Mouse (Mus musculus) megakaryocyte, adult 5-6 weeks (primary cell): ENCODE data around the gene Hmcn1. TPM values are rescaled to one million over a fixed set of nuclear protein-coding genes. Genes with fewer than 3 reads are reported as not detected.
A peak's percentile ranks its signal among the peaks of the same experiment; 100 is the strongest.

Experiments
- ATAC-seq: 2 replicates; pipeline ENCODE4 v1.8.0; 2016; ENCODE audit warnings: mild to moderate bottlenecking, inconsistent platforms; ENCODE audit not compliant: poor library complexity, severe bottlenecking
- total RNA-seq, 2 experiments: library from RNA; stranded (forward) in 1 of 2; stranded (reverse) in 1 of 2; fragments of 153-499, 151-499 nt in 1 of 2; fragments of 221-1000, 200-1000 nt in 1 of 2; gene quantifications; 2 replicates each; pipeline versions ENCODE4 v1.2.3 to v1.2.4; 2015 to 2017

Gene Hmcn1
- total RNA-seq, 2 experiments from 2014 or later, result not detected

DNA sequence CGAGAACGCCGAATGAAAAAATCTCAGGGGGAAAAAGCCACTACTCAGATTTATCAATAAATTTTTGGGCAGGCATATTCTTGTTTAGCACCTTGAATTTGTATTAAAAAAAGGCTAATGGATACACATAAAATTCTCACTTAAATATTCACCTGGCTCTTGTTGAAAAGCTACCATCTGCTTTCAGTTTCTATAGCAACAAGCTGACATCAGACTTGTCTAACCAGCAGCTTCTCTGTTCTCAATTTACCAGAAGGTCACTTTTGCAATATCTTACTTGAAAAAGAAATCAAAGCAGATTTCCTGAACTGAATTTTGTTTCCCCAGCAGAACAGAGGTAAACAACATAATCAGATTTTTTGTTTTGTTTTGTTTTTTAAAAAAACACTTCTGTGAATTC is 311.8 kb downstream of the Hmcn1 start:
- no peak for ATAC-seq

DNA sequence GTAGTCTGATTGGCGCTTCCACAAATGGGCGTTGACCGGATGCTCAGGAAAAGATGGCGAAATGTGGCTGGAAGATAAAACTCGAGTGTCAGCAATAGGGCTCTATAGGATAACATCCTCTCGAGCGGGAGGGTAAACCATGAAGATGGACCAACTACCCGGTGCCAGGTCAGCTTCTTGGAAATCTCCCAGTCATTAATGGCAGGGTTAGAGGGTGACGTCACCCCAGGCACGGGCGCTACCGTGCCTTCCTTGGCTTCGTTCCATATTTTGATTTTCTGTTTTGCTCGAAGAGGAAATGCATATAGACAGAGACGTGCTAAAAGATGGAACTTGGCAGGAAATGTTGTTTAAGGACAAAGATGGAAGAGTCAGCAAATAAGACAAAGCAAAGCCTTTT is 312.2 kb downstream of the Hmcn1 start:
- ATAC-seq, result no peak

DNA sequence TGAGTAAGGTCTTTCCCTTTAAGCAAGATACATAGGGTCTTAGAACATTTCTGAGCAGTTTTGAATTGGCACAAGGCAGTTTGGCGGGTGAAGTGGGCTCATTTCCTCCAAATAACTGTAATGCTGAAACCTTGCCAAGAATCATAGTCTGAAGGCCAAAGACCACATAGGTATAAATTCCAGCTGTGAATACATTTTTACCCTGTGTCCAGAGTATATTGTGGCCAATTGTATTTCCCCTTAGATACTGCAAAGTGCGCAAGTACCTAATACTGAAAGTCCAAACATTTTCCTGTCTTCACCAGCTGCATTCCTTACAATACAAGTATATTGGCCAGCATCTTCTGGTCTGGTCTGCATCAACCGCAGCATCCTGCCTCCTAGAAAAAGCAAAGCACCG is 312.9 kb downstream of the Hmcn1 start:
- no peak for ATAC-seq

DNA sequence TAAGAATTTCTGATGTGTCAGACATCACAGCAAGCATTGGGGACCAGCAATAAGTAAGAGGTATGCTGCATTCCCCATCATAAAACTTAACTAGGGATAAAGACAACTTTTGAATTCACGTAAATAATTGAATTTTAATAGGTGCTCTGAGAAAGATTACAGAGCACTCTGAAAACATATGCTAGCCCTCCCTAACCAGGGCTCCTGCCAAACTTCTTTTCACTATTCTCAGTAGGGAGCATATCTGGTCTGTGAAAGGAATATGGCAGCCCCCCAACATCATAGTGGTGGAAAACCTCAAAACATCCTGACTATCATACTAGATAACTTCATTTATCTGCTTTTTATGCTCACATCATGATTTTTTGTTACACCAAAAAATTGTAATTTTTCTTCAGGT is 347.9 kb downstream of the Hmcn1 start:
- ATAC-seq, result no peak

DNA sequence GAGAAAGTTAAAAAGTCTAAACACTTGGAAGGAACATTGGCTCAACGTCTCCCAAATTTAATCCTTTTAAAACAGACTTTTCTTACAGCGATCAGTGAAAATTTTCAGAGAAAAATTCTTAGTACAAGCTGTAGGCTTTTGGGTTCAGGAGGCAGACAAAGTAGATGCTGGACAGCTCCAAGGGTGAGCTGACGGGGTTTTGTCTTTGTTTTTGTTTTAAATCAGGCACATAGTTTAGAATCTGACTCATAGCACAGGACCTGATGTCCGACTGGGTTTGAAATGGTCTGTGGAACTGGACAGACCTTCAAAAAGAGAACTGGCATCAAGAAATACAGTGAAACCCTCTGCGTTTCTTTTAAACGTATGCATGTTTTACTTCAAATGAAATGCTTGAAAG is 353.7 kb downstream of the Hmcn1 start:
- no peak for ATAC-seq

DNA sequence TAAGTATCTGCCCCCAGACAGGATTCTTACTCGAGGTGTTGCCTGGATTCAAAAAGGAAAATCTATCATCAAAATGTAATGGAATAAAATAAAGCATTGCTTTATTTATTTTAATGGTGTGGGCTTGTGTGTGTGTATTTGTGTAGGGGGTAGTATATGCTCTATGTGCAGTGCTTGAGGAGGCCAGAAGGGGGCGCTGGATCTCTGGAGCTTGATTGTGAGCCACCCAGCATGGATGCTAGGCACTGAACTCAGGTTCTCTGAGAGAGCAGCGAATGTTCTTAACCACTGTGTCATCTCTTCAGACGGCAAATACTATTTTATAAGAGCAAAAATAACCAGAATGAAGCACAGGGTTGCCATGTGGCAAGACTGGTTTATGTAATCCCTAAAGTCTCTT is 360.7 kb downstream of the Hmcn1 start:
- ATAC-seq, result no peak

DNA sequence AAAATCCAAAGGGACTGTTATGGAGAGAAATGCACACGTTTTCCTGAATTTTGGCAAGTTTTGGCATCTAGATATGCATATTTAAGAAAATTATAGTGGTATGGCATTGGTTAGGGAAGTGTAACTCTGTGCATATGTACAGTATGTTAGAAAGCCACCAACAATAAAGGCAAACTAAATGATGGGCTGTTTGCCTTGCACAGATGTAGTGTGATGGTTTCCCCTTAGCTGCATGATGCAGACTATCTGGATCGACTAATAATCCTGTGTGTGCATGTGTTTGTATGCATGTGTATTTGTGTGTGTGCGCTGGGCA is 361.4 kb downstream of the Hmcn1 start:
- no peak for ATAC-seq

DNA sequence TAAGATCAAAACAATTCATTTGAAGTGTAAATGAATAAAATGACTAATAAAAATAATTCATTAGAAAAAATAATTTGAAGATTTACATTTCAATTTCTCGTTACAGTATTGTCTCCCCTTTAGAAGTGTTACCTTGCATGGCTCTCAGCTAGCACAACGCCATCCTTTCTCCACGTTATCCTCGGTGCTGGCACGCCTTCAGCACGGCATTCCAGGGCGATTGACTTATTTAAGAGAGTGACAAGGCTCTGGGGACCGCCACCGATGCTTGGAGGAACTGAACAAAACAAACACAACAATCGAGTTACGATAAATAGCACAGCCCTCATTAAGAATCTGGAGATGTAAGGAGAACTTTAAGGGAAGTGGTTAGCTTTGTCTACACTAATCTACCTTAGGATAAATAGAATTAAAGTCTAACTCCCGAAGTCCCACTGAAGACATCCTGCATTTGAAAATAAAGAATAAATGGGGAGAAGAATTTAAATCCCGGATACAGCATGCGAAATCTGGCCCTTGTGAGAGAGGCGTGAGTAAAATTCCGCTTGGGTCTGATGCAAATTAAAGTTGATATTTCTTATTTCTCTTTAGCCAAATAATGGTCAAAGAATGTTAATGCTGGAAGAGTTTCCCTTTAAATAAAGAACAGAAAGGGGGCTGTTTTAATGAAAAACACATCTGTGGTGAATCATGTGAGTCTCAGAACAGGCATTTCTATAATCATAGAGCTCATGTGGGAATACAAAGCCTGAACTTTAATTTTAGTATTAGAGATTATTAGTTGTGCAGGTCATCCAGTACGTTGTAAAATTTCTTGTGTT is 362.0 kb downstream of the Hmcn1 start:
- no peak for ATAC-seq

DNA sequence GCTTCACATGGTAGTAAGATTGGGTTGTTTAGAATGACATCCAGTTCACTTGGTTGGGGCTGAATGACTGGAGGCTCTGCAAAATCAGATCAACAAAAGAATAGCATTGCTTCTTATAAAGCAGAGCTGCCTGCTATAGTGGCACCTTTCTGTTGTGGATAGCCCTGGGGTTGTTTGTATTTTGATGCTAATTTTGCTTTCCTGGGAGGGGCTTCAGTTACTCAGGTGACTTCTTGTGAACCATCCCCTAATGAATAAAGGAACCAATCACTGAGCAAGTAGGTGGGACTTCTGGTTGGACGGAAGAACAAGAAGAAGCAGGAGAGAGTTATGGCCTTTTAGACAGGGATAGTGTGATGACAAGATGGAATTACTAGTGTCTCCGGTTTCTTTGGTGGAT is 370.0 kb downstream of the Hmcn1 start:
- ATAC-seq, result no peak

DNA sequence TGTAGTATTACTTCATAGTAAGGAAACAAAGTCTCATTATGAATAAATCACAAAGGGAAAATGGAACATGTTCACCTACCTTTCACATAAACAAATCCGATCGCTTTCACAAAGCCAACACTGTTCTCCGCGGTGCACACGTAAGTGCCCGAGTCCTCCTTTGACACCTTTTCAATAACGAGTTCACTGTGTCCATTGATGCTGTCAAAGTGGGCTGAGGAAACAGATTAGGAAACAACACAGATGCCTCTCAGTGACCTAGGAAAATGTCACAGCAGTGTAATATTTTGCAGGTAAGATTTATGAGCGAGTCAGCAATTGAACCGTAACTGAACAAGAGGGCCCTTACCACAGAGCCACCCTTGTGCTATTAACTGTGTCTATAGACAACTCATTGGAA is 382.7 kb downstream of the Hmcn1 start:
- ATAC-seq, result no peak

DNA sequence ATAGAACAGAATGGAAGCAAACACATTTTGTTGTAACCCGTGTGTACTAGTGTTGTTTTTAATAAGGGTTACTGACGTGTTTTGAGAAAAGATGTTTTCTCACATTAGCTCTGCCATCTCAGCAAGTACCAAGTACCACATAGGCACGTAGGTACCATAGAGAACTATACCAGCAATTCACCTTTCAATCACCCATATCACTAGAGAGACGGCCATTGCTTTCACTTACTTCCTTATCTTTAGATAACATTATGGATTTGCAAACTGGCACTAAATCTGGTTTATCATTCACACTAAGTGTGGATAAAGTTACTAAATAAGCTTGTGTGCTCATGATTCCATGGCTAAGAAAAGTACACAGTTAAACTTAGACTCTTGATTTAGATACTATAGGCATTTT is 387.1 kb downstream of the Hmcn1 start:
- ATAC-seq, result no peak

DNA sequence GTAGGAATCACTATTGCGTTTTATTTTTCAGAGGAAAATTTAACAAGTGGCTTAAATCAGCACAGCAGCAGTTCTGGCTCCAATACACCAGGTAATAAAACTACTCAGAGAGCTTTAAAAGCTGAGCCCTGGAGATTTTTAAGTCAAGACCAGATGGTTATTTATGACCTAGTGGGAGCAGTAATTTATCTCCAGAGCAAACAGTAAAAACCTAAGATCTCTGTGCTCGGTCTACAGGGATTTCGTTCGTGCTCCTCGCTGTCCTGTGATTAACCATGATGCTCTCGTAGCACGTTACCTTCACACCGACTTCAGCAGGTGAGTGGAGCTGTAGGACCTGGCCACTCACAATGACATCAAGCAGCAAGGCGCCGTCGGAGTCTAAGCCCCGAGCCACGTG is 399.6 kb downstream of the Hmcn1 start:
- ATAC-seq, result no peak

DNA sequence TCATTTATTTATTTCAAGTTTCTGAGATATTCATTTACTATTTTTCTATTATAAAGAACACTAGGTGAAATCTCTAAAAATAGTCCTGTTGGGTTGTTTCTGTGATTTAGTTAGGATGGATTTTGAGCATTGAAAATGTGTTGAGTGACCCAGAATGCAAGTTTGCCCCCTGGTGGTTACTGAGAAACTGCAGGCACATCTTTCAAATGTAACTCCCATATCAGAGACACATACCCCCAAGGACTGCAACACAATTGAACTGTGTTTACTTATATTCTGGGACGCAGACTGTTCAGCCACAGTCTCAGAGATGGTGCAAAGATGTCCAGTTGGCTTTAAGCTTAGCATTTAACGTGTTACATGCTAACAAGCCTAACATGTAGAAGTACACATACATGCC is 402.0 kb downstream of the Hmcn1 start:
- peak; percentile 66 for ATAC-seq

DNA sequence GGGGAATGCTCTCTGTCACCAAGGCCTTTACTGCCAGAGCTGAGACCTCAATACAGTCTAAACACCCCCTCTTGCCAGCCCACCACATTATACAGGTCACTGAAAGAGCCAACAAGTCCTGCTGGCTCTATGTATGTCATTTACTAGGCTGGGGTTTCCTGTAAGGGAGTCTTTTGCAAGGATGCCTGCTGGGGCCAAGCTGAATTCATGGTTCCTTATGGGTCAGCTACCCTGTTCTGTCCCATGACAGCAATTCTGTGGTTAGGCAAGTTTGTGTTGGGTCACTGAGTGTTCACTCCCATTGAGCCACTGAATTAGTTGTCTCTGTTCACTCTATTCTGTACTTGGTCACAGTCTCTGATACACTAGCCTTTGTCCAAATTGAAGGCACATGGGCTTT is 405.8 kb downstream of the Hmcn1 start:
- ATAC-seq, result no peak

DNA sequence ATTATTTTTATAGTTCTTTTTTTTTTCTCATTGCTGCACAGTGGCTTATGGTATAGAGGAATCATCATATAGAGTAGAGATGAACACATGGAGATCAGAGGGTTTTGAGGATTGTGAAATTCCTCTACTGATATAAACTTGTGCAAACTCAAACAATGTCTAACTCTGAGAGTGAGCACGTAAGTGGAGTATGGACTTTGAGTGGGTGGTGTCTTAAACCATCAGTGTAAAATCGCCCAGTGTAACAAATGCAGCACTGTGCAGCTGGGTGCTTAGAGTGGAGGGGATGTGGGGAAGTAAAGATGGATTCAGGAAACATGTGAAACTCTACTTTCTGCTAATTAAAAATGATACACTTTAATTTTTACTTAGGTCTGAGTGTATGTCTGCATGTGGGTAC is 408.8 kb downstream of the Hmcn1 start:
- no peak for ATAC-seq

DNA sequence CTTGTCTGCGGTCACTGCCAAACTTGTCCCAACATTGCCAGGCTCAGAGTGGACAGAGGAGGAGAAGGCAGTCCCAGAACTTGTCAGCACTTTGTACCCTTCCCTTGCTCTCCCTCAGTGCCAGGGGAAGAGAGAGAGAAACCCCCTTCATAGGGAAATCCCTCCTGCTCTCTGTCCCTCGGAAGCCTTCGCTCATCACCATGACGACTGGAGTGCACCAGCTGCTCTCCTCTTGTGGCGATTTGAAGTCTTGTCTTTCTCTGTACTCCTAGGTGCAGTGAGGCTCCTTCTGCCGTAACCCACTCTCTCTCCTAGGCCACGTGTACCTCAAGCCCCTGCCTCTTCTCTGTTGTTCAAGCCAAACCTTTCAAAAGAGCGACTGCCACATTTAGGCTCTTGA is 409.5 kb downstream of the Hmcn1 start:
- no peak for ATAC-seq

DNA sequence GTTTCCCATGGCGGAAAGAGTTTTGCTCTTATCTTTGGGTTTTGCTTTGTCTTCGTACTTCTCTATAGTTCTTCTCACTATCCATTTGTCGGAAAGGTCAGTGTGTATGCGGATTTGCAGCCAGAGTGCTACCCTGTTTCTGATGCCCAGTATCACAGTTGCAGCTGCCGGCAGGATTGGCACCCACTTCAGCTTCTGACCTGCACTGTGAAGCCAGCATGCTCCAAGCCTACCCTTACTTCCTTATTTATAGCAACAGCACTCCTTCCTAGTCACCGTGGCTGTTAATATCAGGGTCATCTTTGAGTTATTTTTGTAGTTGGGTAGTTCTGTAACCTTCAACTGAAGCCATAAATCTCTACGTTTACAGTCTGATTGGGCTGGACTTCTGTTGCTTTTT is 412.7 kb downstream of the Hmcn1 start:
- no peak for ATAC-seq

DNA sequence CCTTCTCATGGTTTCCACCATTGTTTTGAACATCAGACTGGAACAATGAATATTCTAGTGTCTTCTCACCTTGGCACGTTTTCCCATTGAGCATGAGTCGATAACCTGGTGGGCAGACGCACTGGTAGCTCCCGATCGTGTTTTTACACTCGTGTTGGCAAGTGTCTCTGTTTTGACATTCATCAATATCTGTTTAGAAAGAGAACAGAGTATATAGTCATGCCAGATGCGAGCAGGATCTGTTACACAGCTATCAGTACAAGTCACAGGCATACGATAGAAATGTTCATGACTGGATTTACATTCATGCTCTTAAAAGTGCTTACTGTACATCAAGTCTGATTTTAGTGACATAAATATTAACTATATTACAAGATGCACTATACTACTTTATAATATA is 419.8 kb downstream of the Hmcn1 start:
- ATAC-seq, result no peak

DNA sequence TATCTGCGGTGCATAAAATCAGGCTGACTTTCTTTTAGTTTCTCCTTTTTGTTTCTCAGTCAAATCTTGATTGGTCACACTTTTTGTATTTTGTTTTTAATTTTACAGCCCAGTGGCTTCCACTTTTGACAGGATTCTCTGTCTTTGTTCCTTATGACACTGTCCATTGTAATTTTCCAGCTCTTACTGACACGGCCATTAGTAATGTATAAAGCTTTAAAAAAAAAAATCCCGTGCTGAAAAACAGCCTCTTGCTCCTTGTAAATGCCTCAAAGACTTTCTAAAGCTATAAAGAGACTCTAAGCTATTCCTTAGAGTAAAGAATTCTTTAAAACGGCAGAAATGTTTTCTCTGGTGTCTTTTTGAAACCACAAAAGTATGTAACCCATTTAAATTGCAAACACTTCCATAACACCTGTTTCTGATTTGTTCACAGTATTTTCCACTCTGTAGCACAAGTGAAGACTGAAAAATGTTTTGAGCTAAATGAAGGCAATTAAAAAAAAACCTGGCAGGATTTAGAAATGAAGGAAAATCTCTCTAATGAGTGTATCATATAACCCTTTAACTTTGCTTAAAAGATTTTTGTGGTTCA is 422.6 kb downstream of the Hmcn1 start:
- ATAC-seq, result no peak

DNA sequence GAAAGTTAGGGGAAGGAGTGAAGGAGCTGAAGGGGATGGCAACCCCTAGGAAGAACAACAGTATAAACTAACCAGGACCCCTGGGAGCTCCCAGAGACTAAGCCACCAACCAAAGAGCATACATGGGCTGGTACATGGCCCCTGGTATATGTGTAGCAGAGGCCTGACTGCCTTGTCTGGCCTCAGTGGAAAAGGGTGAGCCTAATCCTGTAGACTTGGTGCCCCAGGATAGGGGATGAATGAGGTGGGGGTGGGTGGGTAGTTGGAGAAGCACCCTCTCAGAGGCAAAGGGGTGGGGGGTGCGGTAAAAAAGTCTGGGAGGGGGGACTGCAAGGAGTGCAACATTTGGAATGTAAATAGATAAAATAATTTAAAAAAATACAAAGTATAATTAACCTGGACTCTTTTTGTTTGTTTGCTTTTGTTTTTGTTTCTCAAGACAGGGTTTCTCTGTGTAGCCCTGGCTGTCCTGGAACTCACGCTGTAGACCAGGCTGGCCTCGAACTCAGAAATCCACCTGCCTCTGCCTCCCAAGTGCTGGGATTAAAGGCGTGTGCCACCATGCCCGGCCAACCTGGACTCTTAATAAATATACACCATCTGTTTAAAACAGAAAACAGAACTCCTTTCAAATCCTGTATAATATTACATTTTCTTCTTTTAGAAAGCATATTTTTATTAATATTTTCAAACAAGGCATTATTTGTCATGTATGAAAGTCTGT is 423.3 kb downstream of the Hmcn1 start:
- ATAC-seq, result no peak

DNA sequence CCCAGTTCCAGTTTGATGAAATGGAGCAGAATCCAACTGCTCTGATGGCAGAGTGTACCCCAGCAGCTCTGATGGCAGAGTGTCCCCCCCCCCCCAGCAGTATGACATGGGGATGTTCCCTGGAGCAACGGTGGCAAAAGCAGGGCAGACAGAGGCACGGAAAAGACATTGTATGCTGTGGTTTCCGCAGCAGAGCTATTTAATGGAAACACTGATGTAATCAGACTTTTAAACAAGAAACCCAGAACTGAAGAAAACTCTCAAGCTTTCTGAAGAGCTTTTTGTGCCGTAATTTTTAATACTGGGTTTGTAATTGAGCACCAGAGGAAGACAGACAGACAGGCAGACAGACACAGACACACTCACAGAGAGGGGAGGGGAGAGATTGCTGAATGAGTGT is 426.9 kb downstream of the Hmcn1 start:
- ATAC-seq, result no peak

DNA sequence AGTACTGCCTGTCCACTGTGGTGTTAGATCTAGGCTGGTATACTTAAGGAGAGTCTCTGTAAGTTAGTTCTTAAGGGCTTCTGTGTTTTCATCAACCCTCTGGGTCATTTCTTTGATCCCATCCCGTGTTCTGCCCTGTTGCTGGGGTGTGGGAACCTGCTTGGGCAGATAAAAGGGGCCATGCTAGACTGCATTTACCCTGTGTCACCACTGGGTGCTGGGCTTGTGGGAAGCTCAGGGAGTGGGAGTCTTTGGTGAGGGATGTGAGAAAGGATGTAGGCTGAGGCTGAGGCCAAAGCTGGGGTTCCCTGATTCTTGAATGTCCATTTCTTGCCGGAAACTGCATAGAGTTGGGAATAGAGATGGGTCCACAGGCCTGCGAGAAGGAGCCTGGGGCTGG is 436.6 kb downstream of the Hmcn1 start:
- no peak for ATAC-seq
